Mouse (Mus musculus) monocyte, adult 5-6 weeks (primary cell): ENCODE measurements around the gene Mef2a. TPM values are rescaled to one million over a fixed set of nuclear protein-coding genes. Genes with fewer than 3 reads are reported as not detected.
A peak's percentile ranks its signal among the peaks of the same experiment; 100 is the strongest.

Source experiments
- ATAC-seq: fragments of 153-309, 156-312 bp; replicated peaks from 2 replicates; pipeline ENCODE4 v1.8.0; 2017; ENCODE audit warnings: mild to moderate bottlenecking; ENCODE audit not compliant: low TSS enrichment, insufficient number of reproducible peaks, severe bottlenecking, poor library complexity, low FRiP score
- total RNA-seq: library from RNA; stranded (forward); fragments of 200-1000, 200-491, 200-594 nt; gene quantifications from 3 replicates; pipeline ENCODE4 v1.2.3, GENCODE M21; 2017

Mef2a gene
- 226 to 314 TPM (median 237 TPM) in 3 replicates for total RNA-seq

GRCm38 (mm10) chr7:67372729-67373583, at the start of gene Mef2a:
TSS of gene Mef2a (minus strand) at chr7:67372858.
- ATAC-seq, result peak; percentile 81

DNA sequence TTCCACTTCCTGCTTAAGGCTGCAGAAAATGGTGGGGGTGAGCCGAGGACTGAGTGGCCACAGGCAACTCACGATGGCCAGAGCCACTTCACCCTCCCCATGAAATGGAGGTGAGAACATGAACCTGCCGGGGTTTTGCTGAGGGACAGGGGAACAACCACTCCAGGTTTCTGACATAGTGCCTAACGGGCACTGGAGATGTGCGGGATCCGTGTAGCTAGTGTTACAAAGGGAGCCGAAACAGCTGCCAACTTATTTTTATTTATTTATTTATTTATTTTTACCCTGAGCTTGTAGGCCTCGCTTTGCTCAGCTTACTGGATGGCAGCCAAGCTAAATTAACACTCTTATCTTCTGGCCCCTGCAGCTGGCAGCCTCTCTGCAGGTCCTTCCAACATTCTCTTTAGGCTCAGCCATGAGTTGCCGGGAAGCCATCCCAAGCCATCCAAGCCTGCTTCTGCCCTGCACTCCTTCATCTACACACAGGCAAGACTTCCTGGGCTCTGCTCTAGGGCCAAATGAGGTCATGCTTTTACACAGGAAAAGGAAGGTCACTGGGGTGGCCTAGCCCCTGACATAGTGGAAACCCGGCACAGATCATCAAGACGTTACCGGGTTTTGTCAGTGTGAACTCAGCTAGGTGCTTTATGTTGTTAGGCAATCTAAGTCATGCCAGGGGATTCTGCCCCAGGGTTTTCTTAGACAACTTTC, 49.0 kb upstream of the Mef2a start:
- ATAC-seq, result no peak; the same call in 1 of the 2 replicates

DNA sequence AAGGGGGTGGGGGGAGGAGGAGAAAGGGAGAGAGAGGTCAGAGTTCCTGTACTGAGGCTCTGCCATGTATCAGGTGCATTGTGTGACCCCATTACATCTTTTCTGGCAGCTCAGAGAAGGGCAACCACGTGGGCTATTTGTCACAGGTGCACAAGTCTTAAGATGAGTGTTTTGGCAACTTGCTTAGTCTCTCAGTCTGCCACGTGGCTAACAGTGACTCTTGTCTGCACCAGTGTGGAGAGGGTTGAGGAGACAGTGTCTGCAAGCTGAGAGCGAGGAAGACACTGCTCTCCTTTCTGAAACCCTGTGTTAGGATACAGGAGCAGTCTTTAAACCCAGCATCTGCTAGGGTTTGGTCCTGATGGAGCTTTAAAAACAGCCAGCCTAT, 48.4 kb upstream of the Mef2a start:
- ATAC-seq, result no peak

- no peak for ATAC-seq
Observed at GRCm38 (mm10) chr7:67419591-67420314, 47.1 kb upstream of the Mef2a start.

- ATAC-seq, result no peak
Observed at GRCm38 (mm10) chr7:67418122-67418521, 45.5 kb upstream of the Mef2a start.

DNA sequence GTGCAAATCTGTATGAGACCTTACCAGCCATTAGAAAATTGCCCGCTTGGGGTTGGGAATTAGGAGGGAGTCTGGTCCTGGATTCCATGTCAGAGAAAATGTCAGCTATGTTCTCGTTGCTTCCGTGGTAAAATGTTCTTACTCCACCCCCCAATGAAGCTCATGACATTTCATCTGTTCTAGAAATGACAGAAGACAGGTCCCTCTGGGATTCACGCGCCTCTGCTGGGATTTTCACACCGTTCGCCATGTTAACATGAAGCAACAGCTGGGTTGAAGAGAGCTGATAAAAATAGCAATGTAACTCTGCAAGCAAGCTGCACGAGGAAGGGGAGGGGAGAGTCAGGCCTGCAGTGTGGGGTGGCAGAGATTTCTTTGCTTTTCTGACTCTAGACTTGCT, 42.1 kb upstream of the Mef2a start:
- no peak for ATAC-seq

DNA sequence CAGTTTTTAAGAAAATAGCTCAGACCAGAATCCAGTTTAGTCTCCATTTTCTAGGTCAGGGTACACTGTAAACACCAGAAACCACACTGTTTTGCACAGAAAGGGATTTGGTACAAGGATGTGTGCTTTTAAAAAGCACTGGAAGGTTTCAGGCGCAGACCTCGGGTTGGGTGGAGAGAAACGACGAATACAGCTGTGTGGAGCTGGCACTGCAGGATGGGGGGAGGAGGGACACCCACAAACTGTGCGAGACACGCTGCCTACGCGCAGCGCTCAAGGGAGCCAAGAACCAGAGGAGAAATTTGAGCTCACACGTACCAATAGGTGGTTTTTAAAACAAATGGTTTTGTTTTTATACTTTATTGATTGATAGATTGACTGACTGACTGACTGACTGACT, 40.0 kb upstream of the Mef2a start:
- ATAC-seq, result no peak

GRCm38 (mm10) chr7:67407019-67407418, 34.4 kb upstream of the Mef2a start:
- ATAC-seq, result peak; percentile 50; the same call in 1 of the 2 replicates

DNA sequence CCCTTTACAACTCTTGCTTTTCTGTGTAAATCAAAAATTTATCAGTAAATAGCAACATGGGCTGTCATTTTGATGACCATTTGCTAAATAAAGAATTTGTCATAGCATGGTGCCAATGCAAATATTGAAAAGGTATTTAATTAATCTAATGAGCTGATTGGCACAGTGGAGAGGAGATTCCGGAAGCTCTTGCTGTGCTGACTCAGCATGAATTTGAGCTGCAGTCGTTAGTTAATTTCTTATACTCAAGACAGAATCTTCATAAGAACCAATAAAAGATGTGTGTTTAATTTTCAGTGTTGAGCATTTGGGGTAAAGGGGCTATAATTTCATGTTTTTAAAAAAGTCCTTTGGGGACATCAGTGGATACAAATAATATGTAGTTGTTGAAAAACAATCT, 31.5 kb upstream of the Mef2a start:
- no peak for ATAC-seq

GRCm38 (mm10) chr7:67402353-67402752, 29.7 kb upstream of the Mef2a start:
- ATAC-seq, result no peak

GRCm38 (mm10) chr7:67401379-67401778, 28.7 kb upstream of the Mef2a start:
- ATAC-seq, result no peak

DNA sequence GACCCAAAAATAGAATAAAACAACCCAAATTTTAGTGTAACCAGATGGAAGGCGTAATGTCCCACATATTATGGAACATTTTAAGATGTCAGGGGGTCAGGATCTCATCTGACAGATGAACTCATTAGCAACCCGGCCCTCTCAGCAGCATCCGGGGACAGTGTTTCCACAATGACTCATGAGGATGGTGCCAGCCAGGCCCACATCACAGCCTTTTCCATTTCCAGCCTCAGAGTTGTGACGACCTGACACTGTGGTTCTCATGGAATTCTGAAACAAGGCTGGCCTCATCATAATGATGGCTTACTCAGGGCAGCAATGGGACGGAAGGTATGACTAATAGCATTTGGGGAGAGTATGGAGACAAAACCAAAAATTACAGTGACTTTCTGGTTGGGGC, 18.1 kb upstream of the Mef2a start:
- ATAC-seq, result no peak

- no peak for ATAC-seq
Observed at GRCm38 (mm10) chr7:67390095-67390494, 17.4 kb upstream of the Mef2a start.

DNA sequence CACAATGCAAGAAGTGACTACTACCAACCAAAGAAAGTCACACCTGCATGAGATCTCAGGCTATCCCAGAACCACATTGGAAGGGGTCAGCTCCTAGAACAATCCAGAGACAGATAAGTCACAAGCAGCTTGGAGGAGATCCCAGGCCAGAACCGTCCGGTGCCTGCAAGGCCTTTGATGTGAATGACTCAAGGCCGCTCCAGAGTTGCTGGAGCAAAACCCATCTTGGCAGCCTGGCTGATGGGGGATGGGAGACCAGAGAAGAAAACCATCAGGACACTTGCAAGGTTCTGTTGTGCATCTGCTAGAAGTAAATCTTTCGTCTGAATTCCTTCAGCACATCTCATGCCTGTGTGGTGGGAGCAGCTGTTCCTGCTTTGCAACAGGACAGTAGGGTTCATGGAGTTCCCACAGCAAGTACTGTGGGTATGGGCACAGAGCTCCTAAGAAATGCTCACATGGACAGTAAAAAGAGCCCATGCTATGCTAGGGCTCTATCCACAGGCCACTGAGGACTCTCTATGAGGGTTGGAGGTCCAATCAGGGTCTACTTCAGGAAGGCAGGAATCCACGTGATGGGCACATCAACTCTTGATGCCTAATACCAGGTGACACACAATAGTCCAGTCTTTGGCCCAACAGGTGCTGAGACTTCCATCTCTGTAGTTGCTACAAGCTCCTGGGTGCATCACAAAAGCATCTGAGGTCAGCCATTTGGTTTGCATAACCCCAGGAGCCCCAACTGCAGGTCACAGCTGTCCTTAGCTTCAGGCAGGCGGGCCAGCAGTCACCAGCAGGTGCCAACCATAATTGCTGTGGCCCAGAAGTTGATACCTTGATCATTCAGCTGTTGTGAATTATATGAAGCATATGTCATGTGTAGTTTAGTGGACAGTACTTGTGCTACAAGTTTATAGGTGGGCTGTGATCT, 12.5 kb upstream of the Mef2a start:
- ATAC-seq, result no peak

GRCm38 (mm10) chr7:67380174-67381129, 7.8 kb upstream of the Mef2a start:
- ATAC-seq, result peak; percentile 80

GRCm38 (mm10) chr7:67376796-67377195, 4.1 kb upstream of the Mef2a start:
- ATAC-seq, result no peak

- ATAC-seq, result no peak
Observed at GRCm38 (mm10) chr7:67373975-67374374, 1.3 kb upstream of the Mef2a start.
